Mouse (Mus musculus) lung, postnatal 0 days (tissue): ENCODE data around the gene Gm20388.

ENCODE experiments used
- CTCF ChIP-seq: IDR thresholded peaks from 2 replicates; pipeline ENCODE4 v1.5.1; 2016; ENCODE audit warnings: antibody characterized with exemption, mild to moderate bottlenecking
- EP300 ChIP-seq: IDR thresholded peaks from 2 replicates; pipeline ENCODE4 v1.6.1; 2016; ENCODE audit warnings: antibody characterized with exemption, mild to moderate bottlenecking, control low read depth

- TF ChIP-seq CTCF (no peak), EP300 (no peak)
Observed at GRCm38 (mm10) chr8:120418188-120418587, 507.5 kb downstream of the Gm20388 start.
